Mouse (Mus musculus): Measurements from ENCODE around the gene Tmem252. TPM values are rescaled to one million over a fixed set of nuclear protein-coding genes. Genes with fewer than 3 reads are reported as not detected.

Gene Tmem252
- 0.87 and 0.97 TPM in 2 replicates for polyA plus RNA-seq (2014; fragmentation: Nextera tagmentation; extraction: Ambion mirVana)

- Histone ChIP-seq H3K36me3 (ENCODE audit: control insufficient read depth, insufficient read depth, low read length) (no peaks in the 10 kb centered on the region), H3K9me3 (replicated peaks; ENCODE audit: control insufficient read depth, low read length) (no peaks in the 10 kb centered on the region), H3K4me2 (ENCODE audit: low read length) (no peak within 1 kb of the TSS), H3K27me3 (replicated peaks; ENCODE audit: control insufficient read depth, insufficient read depth, low read length) (no peaks in the 10 kb centered on the region), H3K27ac (ENCODE audit: low read depth, low read length) (peak within 1 kb of the TSS; percentile 30; the same call in 1 of the 2 replicates), H3K4me3 (ENCODE audit: low read depth, low read length) (no peak within 1 kb of the TSS), H3K4me1 (ENCODE audit: control insufficient read depth, insufficient read depth, low read length) (no peaks in the 10 kb centered on the region), H3K9ac (ENCODE audit: low read length) (no peak within 1 kb of the TSS)
- WGBS: 68% methylated on average over 4 of the region's 4 CpGs
- ATAC-seq: no peak
- no peak for DNase-seq (ENCODE audit: low spot score)
These were observed at the start of gene Tmem252 for GRCm38 (mm10) chr19:24673762-24674161. TSS of gene Tmem252 (plus strand) at chr19:24674008.

DNA sequence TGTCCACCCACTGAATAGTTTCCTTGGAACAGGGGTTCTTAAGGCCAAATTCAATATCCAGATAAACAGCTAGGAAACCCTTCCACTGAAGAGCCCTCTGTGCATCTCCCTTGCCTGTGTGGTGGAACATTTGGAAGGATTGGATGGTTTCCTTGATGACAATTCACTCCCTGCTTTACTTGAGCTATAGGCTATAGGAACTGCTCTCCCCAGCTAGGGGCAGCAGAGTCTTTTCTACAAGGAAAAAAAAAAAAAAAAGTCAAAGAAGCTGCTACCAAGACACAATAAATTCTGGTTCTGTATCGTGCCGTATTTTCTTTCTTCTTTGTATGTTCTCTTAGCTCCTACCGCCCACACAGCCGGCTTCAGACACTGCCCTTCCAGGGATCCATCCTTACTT is 45.8 kb upstream of the Tmem252 start:
- Histone ChIP-seq H3K27ac (ENCODE audit: low read depth, low read length) (no peak overlapping the region), H3K36me3 (ENCODE audit: control insufficient read depth, insufficient read depth, low read length) (no peaks in the 10 kb centered on the region), H3K9me3 (replicated peaks; ENCODE audit: control insufficient read depth, low read length) (no peaks in the 10 kb centered on the region), H3K27me3 (replicated peaks; ENCODE audit: control insufficient read depth, insufficient read depth, low read length) (no peaks in the 10 kb centered on the region), H3K9ac (ENCODE audit: low read length) (no peak overlapping the region), H3K4me3 (ENCODE audit: low read depth, low read length) (no peak overlapping the region), H3K4me1 (ENCODE audit: control insufficient read depth, insufficient read depth, low read length) (no peaks in the 10 kb centered on the region), H3K4me2 (ENCODE audit: low read length) (no peak overlapping the region)
- no peak for DNase-seq (ENCODE audit: low spot score)
- WGBS: 91% methylated on average over 4 of the region's 4 CpGs
- no peak for ATAC-seq

DNA sequence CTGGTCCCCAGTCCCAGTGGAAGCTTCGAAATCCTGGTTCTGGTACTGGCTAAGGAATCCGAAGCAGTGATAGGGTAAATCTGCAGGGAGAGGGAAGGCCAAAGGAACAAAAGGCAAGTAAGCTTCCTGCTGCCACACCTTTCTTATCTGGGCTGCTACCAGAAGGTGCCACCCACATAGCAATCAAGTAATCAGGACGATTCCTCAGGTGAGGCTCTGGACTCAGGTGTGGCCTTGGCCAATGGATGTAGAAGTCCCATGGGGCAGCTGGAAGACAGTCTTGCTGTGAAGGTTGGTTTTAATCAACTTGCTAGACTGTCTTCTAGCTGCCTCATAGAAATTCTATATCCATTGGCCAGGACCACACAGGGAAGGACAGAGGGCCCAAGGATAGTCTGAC is 40.8 kb upstream of the Tmem252 start:
- Histone ChIP-seq H3K4me2 (ENCODE audit: low read length) (no peak overlapping the region), H3K9ac (ENCODE audit: low read length) (no peak overlapping the region), H3K4me1 (ENCODE audit: control insufficient read depth, insufficient read depth, low read length) (no peaks in the 10 kb centered on the region), H3K27me3 (replicated peaks; ENCODE audit: control insufficient read depth, insufficient read depth, low read length) (no peaks in the 10 kb centered on the region), H3K27ac (ENCODE audit: low read depth, low read length) (no peak overlapping the region), H3K9me3 (replicated peaks; ENCODE audit: control insufficient read depth, low read length) (no peaks in the 10 kb centered on the region), H3K4me3 (ENCODE audit: low read depth, low read length) (no peak overlapping the region), H3K36me3 (ENCODE audit: control insufficient read depth, insufficient read depth, low read length) (no peaks in the 10 kb centered on the region)
- DNase-seq (ENCODE audit: low spot score): no peak
- no peak for ATAC-seq
- 86% methylated on average over 3 of the region's 3 CpGs for WGBS

DNA sequence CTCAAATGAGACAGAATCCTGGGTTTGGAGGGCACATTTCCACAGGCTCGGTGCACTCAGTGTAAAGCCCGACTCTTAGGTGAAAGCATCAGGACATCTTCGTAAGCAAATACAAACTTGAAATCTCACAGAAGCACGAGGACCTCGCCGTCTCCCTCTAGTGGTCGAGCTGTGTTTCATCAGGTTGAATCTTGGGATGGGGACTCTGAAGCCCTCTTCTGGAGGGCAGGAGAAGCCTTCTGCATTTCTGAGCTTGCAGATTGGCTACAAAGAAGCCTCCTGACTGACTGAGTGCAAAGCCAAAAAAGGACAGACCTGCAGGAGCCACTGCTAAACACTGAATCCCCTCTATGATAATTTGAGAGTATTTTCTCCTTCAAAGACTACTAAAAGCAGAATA is 39.2 kb upstream of the Tmem252 start:
- H3K36me3 ChIP-seq (ENCODE audit: control insufficient read depth, insufficient read depth, low read length): no peaks in the 10 kb centered on the region
- no peak overlapping the region for H3K4me3 ChIP-seq (ENCODE audit: low read depth, low read length)
- ATAC-seq (peak; percentile 34; the same call in 1 of the 2 replicates), DNase-seq (ENCODE audit: low spot score) (peak; percentile 81)
- H3K27ac ChIP-seq (ENCODE audit: low read depth, low read length): no peak overlapping the region
- H3K9ac ChIP-seq (ENCODE audit: low read length): no peak overlapping the region
- H3K4me1 ChIP-seq (ENCODE audit: control insufficient read depth, insufficient read depth, low read length): no peaks in the 10 kb centered on the region
- no peaks in the 10 kb centered on the region for H3K27me3 ChIP-seq (replicated peaks; ENCODE audit: control insufficient read depth, insufficient read depth, low read length)
- no peaks in the 10 kb centered on the region for H3K9me3 ChIP-seq (replicated peaks; ENCODE audit: control insufficient read depth, low read length)
- WGBS: 5% methylated on average over 7 of the region's 7 CpGs
- H3K4me2 ChIP-seq (ENCODE audit: low read length): no peak overlapping the region

DNA sequence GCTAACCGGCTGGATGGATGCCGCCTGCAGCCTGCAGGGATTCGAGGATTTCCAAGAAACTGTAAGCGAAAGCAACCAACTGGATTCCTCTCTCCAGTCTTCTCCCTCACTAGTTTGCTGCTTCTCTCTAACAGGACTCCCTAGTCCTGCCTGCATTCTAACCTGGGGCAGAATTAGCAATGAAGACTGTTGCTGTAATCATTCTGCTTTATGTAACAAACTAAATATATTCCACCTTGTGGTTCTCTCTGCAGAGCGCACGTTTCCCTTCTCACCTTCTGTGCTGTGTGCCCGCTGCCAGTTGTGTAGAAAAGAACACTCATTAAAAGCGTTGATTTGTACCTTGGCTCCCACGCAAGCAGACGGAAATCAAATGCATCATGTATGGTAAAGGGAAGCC is 37.2 kb upstream of the Tmem252 start:
- no peaks in the 10 kb centered on the region for H3K36me3 ChIP-seq (ENCODE audit: control insufficient read depth, insufficient read depth, low read length)
- no peaks in the 10 kb centered on the region for H3K9me3 ChIP-seq (replicated peaks; ENCODE audit: control insufficient read depth, low read length)
- H3K27me3 ChIP-seq (replicated peaks; ENCODE audit: control insufficient read depth, insufficient read depth, low read length): no peaks in the 10 kb centered on the region
- 81% methylated on average over 10 of the region's 10 CpGs for WGBS
- H3K4me1 ChIP-seq (ENCODE audit: control insufficient read depth, insufficient read depth, low read length): no peaks in the 10 kb centered on the region
- DNase-seq (ENCODE audit: low spot score) (no peak), ATAC-seq (no peak)
- H3K4me3 ChIP-seq (ENCODE audit: low read depth, low read length): no peak overlapping the region
- no peak overlapping the region for H3K27ac ChIP-seq (ENCODE audit: low read depth, low read length)
- no peak overlapping the region for H3K4me2 ChIP-seq (ENCODE audit: low read length)
- H3K9ac ChIP-seq (ENCODE audit: low read length): no peak overlapping the region

- 93% methylated on average over 6 of the region's 6 CpGs for WGBS
- DNase-seq (ENCODE audit: low spot score) (no peak), ATAC-seq (no peak)
- Histone ChIP-seq H3K4me2 (ENCODE audit: low read length) (no peak overlapping the region), H3K36me3 (ENCODE audit: control insufficient read depth, insufficient read depth, low read length) (no peaks in the 10 kb centered on the region), H3K27ac (ENCODE audit: low read depth, low read length) (no peak overlapping the region), H3K9me3 (replicated peaks; ENCODE audit: control insufficient read depth, low read length) (no peaks in the 10 kb centered on the region), H3K27me3 (replicated peaks; ENCODE audit: control insufficient read depth, insufficient read depth, low read length) (no peaks in the 10 kb centered on the region), H3K9ac (ENCODE audit: low read length) (no peak overlapping the region), H3K4me3 (ENCODE audit: low read depth, low read length) (no peak overlapping the region), H3K4me1 (ENCODE audit: control insufficient read depth, insufficient read depth, low read length) (no peaks in the 10 kb centered on the region)
These were observed 35.8 kb upstream of the Tmem252 start for GRCm38 (mm10) chr19:24637988-24638387.

DNA sequence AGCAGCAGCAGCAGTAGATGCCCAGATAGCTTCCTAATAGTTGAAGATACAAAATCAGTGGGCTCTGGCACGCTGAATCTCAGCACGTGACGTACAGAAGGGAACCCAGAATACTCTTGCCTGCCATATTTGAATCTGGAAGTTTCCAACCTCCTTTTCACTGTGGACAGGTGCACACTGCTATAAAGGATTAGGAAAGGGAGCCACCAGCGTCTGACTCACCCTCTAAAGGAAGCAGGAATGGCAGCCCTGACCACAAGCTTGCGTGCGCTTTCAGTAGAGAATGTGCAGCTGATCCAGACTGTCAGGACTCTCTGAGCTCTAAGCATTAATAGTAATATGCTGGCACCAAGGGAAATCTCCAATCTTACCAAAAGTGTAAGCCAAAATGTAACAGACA is 32.8 kb upstream of the Tmem252 start:
- DNase-seq (ENCODE audit: low spot score): no peak
- Histone ChIP-seq H3K4me1 (ENCODE audit: control insufficient read depth, insufficient read depth, low read length) (no peaks in the 10 kb centered on the region), H3K27me3 (replicated peaks; ENCODE audit: control insufficient read depth, insufficient read depth, low read length) (no peaks in the 10 kb centered on the region), H3K36me3 (ENCODE audit: control insufficient read depth, insufficient read depth, low read length) (no peaks in the 10 kb centered on the region), H3K9me3 (replicated peaks; ENCODE audit: control insufficient read depth, low read length) (no peaks in the 10 kb centered on the region), H3K27ac (ENCODE audit: low read depth, low read length) (no peak overlapping the region), H3K4me3 (ENCODE audit: low read depth, low read length) (no peak overlapping the region), H3K4me2 (ENCODE audit: low read length) (no peak overlapping the region), H3K9ac (ENCODE audit: low read length) (no peak overlapping the region)
- no peak for ATAC-seq
- 90% methylated on average over 6 of the region's 6 CpGs for WGBS

- no peak overlapping the region for H3K27ac ChIP-seq (ENCODE audit: low read depth, low read length)
- no peaks in the 10 kb centered on the region for H3K9me3 ChIP-seq (replicated peaks; ENCODE audit: control insufficient read depth, low read length)
- no peaks in the 10 kb centered on the region for H3K36me3 ChIP-seq (ENCODE audit: control insufficient read depth, insufficient read depth, low read length)
- WGBS: 86% methylated on average over 10 of the region's 10 CpGs
- no peak overlapping the region for H3K4me3 ChIP-seq (ENCODE audit: low read depth, low read length)
- no peak overlapping the region for H3K4me2 ChIP-seq (ENCODE audit: low read length)
- DNase-seq (ENCODE audit: low spot score) (no peak), ATAC-seq (no peak)
- no peaks in the 10 kb centered on the region for H3K4me1 ChIP-seq (ENCODE audit: control insufficient read depth, insufficient read depth, low read length)
- H3K27me3 ChIP-seq (replicated peaks; ENCODE audit: control insufficient read depth, insufficient read depth, low read length): no peaks in the 10 kb centered on the region
- no peak overlapping the region for H3K9ac ChIP-seq (ENCODE audit: low read length)
These were observed 28.8 kb upstream of the Tmem252 start for GRCm38 (mm10) chr19:24644971-24645370.

GRCm38 (mm10) chr19:24646162-24646829 is 27.5 kb upstream of the Tmem252 start:
- no peak for DNase-seq (ENCODE audit: low spot score)
- Histone ChIP-seq H3K27ac (ENCODE audit: low read depth, low read length) (no peak overlapping the region), H3K9me3 (replicated peaks; ENCODE audit: control insufficient read depth, low read length) (no peaks in the 10 kb centered on the region), H3K4me3 (ENCODE audit: low read depth, low read length) (no peak overlapping the region), H3K9ac (ENCODE audit: low read length) (no peak overlapping the region), H3K4me1 (ENCODE audit: control insufficient read depth, insufficient read depth, low read length) (no peaks in the 10 kb centered on the region; the same call in 1 of the 2 replicates), H3K36me3 (ENCODE audit: control insufficient read depth, insufficient read depth, low read length) (no peaks in the 10 kb centered on the region), H3K27me3 (replicated peaks; ENCODE audit: control insufficient read depth, insufficient read depth, low read length) (no peaks in the 10 kb centered on the region), H3K4me2 (ENCODE audit: low read length) (no peak overlapping the region)
- ATAC-seq: no peak
- 75% methylated on average over 8 of the region's 8 CpGs for WGBS
